Mouse (Mus musculus): Measurements from ENCODE around the gene Etv6.

GRCm38 (mm10) chr6:134020821-134021220 is 14.7 kb upstream of the Etv6 start:
- TF ChIP-seq CTCF (IDR thresholded peaks at IDR 0.05; ENCODE audit: low read depth, low read length) (no peak), GATA1 (IDR thresholded peaks at IDR 0.05; ENCODE audit: borderline replicate concordance, low read length) (no peak), TAL1 (conservative IDR thresholded peaks at IDR 0.05; ENCODE audit: low read depth, low read length) (no peak), POLR2AphosphoS5 (IDR thresholded peaks at IDR 0.05; ENCODE audit: insufficient replicate concordance, low read depth, low read length) (no peak)

Data from G1E (cell line).